Mouse (Mus musculus): Measurements from ENCODE around the gene Pitpnm3. TPM values are rescaled to one million over a fixed set of nuclear protein-coding genes. Genes with fewer than 3 reads are reported as not detected.

Pitpnm3 gene
- polyA plus RNA-seq, 1 experiment from 2014 or later: 8.5 TPM

GRCm38 (mm10) chr11:72125781-72126180 is 9.8 kb downstream of the Pitpnm3 start:
- Histone ChIP-seq H3K4me1 (ENCODE audit: insufficient read depth, low read depth, low read length) (peaks cover 12% of the 10 kb centered on the region), H3K4me2 (replicated peaks; ENCODE audit: low read depth, low read length) (no peak overlapping the region), H3K9ac (replicated peaks; ENCODE audit: low read depth) (no peak overlapping the region), H3K4me3 (ENCODE audit: low read depth, low read length) (no peak overlapping the region), H3K9me3 (ENCODE audit: low read length) (no peaks in the 10 kb centered on the region), H3K36me3 (ENCODE audit: insufficient read depth, low read length) (no peaks in the 10 kb centered on the region), H3K27me3 (replicated peaks; ENCODE audit: insufficient read depth, low read length) (no peaks in the 10 kb centered on the region), H3K27ac (ENCODE audit: low read length) (no peak overlapping the region)
- 55% methylated on average over 3 of the region's 3 CpGs for WGBS
- DNase-seq (ENCODE audit: low spot score): no peak
- ATAC-seq: no peak
- no peak for TF ChIP-seq CTCF (IDR thresholded peaks at IDR 0.05)
- TF ChIP-seq EP300 (IDR thresholded peaks at IDR 0.05): no peak

- Histone ChIP-seq H3K4me3 (ENCODE audit: low read depth, low read length) (no peak overlapping the region), H3K27me3 (replicated peaks; ENCODE audit: insufficient read depth, low read length) (no peaks in the 10 kb centered on the region), H3K4me2 (replicated peaks; ENCODE audit: low read depth, low read length) (no peak overlapping the region), H3K27ac (ENCODE audit: low read length) (peak overlapping the region; percentile 54), H3K9me3 (ENCODE audit: low read length) (no peaks in the 10 kb centered on the region), H3K36me3 (ENCODE audit: insufficient read depth, low read length) (no peaks in the 10 kb centered on the region), H3K9ac (replicated peaks; ENCODE audit: low read depth) (no peak overlapping the region), H3K4me1 (ENCODE audit: insufficient read depth, low read depth, low read length) (peaks cover 2% of the 10 kb centered on the region; the same call in 1 of the 2 replicates)
- WGBS: 64% methylated on average over 4 of the region's 4 CpGs
- TF ChIP-seq EP300 (IDR thresholded peaks at IDR 0.05): no peak
- TF ChIP-seq CTCF (IDR thresholded peaks at IDR 0.05): no peak
- DNase-seq (ENCODE audit: low spot score) (peak; percentile 49), ATAC-seq (peak; percentile 85)
These were observed 12.0 kb downstream of the Pitpnm3 start for GRCm38 (mm10) chr11:72123531-72123930.

GRCm38 (mm10) chr11:72120354-72120753 is 15.2 kb downstream of the Pitpnm3 start:
- ATAC-seq: no peak
- WGBS: 82% methylated on average over 6 of the region's 6 CpGs
- no peak overlapping the region for H3K9ac ChIP-seq (replicated peaks; ENCODE audit: low read depth)
- no peak for DNase-seq (ENCODE audit: low spot score)
- no peaks in the 10 kb centered on the region for H3K9me3 ChIP-seq (ENCODE audit: low read length)
- H3K27me3 ChIP-seq (replicated peaks; ENCODE audit: insufficient read depth, low read length): no peaks in the 10 kb centered on the region
- TF ChIP-seq CTCF (IDR thresholded peaks at IDR 0.05) (no peak), EP300 (IDR thresholded peaks at IDR 0.05) (no peak)
- H3K4me3 ChIP-seq (ENCODE audit: low read depth, low read length): no peak overlapping the region
- no peak overlapping the region for H3K27ac ChIP-seq (ENCODE audit: low read length)
- no peak overlapping the region for H3K4me2 ChIP-seq (replicated peaks; ENCODE audit: low read depth, low read length)
- no peaks in the 10 kb centered on the region for H3K36me3 ChIP-seq (ENCODE audit: insufficient read depth, low read length)
- H3K4me1 ChIP-seq (ENCODE audit: insufficient read depth, low read depth, low read length): no peaks in the 10 kb centered on the region

- Histone ChIP-seq H3K27me3 (replicated peaks; ENCODE audit: insufficient read depth, low read length) (no peaks in the 10 kb centered on the region), H3K36me3 (ENCODE audit: insufficient read depth, low read length) (no peaks in the 10 kb centered on the region), H3K4me3 (ENCODE audit: low read depth, low read length) (no peak overlapping the region), H3K27ac (ENCODE audit: low read length) (no peak overlapping the region), H3K4me1 (ENCODE audit: insufficient read depth, low read depth, low read length) (no peaks in the 10 kb centered on the region), H3K4me2 (replicated peaks; ENCODE audit: low read depth, low read length) (no peak overlapping the region), H3K9ac (replicated peaks; ENCODE audit: low read depth) (no peak overlapping the region), H3K9me3 (ENCODE audit: low read length) (no peaks in the 10 kb centered on the region)
- DNase-seq (ENCODE audit: low spot score) (no peak), ATAC-seq (no peak)
- no peak for TF ChIP-seq CTCF (IDR thresholded peaks at IDR 0.05)
- WGBS: 78% methylated on average over 3 of the region's 3 CpGs
These were observed 16.9 kb downstream of the Pitpnm3 start for GRCm38 (mm10) chr11:72118630-72119029.

DNA sequence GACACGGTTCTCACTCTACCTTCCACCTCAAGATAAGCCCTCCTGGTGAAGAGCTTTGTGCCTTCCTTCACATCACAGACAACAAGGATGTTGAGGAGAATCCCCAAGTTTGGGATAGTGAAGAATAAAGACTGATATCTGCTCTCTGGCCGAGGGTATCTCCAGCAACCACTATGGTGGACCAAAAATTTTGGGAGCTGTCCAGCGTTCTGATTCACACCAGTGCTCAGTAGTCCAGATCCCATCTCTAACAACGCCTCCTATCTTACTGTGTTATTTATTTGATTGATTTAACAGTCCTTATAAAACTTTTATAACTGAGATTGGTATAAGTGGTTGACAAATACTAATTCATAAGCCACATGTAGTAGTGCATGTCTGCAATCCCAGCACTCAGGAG is 22.3 kb downstream of the Pitpnm3 start:
- no peak overlapping the region for H3K4me2 ChIP-seq (replicated peaks; ENCODE audit: low read depth, low read length)
- no peak for DNase-seq (ENCODE audit: low spot score)
- WGBS: 49% methylated on average over 4 of the region's 4 CpGs
- no peaks in the 10 kb centered on the region for H3K4me1 ChIP-seq (ENCODE audit: insufficient read depth, low read depth, low read length)
- no peaks in the 10 kb centered on the region for H3K36me3 ChIP-seq (ENCODE audit: insufficient read depth, low read length)
- ATAC-seq: no peak
- no peaks in the 10 kb centered on the region for H3K9me3 ChIP-seq (ENCODE audit: low read length)
- H3K27ac ChIP-seq (ENCODE audit: low read length): no peak overlapping the region
- no peaks in the 10 kb centered on the region for H3K27me3 ChIP-seq (replicated peaks; ENCODE audit: insufficient read depth, low read length)
- H3K4me3 ChIP-seq (ENCODE audit: low read depth, low read length): no peak overlapping the region
- H3K9ac ChIP-seq (replicated peaks; ENCODE audit: low read depth): no peak overlapping the region
- TF ChIP-seq CTCF (IDR thresholded peaks at IDR 0.05): no peak
- TF ChIP-seq EP300 (IDR thresholded peaks at IDR 0.05): no peak

- WGBS: 31% methylated on average over 3 of the region's 3 CpGs
- ATAC-seq: no peak
- H3K4me3 ChIP-seq (ENCODE audit: low read depth, low read length): no peak overlapping the region
- no peak overlapping the region for H3K9ac ChIP-seq (replicated peaks; ENCODE audit: low read depth)
- DNase-seq (ENCODE audit: low spot score): no peak
- H3K27me3 ChIP-seq (replicated peaks; ENCODE audit: insufficient read depth, low read length): no peaks in the 10 kb centered on the region
- no peaks in the 10 kb centered on the region for H3K36me3 ChIP-seq (ENCODE audit: insufficient read depth, low read length)
- TF ChIP-seq EP300 (IDR thresholded peaks at IDR 0.05) (no peak), CTCF (IDR thresholded peaks at IDR 0.05) (no peak)
- H3K4me2 ChIP-seq (replicated peaks; ENCODE audit: low read depth, low read length): no peak overlapping the region
- no peaks in the 10 kb centered on the region for H3K9me3 ChIP-seq (ENCODE audit: low read length)
- no peaks in the 10 kb centered on the region for H3K4me1 ChIP-seq (ENCODE audit: insufficient read depth, low read depth, low read length)
- H3K27ac ChIP-seq (ENCODE audit: low read length): no peak overlapping the region
These were observed 24.9 kb downstream of the Pitpnm3 start for GRCm38 (mm10) chr11:72110726-72111125.

DNA sequence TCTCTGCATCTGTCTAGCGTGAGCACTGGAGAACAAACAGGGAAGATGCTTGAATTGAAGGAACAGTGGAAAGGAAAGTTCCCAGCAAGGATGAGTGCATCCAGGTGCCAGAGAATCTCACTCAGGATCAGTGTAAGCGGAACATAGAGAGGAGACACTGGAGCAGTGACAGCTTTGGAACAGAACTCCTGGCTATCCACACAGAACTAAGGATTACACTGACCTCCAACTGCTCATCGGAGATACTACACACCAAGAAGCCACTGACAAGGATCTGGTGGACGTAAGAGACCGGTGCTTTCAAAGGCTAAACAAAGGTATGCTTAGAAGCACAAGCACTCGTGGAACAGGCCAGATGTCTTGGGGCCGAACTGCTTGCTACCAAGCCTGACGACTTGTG is 31.4 kb downstream of the Pitpnm3 start:
- no peak overlapping the region for H3K27ac ChIP-seq (ENCODE audit: low read length)
- DNase-seq (ENCODE audit: low spot score) (no peak), ATAC-seq (no peak)
- H3K4me2 ChIP-seq (replicated peaks; ENCODE audit: low read depth, low read length): no peak overlapping the region
- no peak overlapping the region for H3K9ac ChIP-seq (replicated peaks; ENCODE audit: low read depth)
- no peaks in the 10 kb centered on the region for H3K36me3 ChIP-seq (ENCODE audit: insufficient read depth, low read length)
- no peak overlapping the region for H3K4me3 ChIP-seq (ENCODE audit: low read depth, low read length)
- H3K27me3 ChIP-seq (replicated peaks; ENCODE audit: insufficient read depth, low read length): no peaks in the 10 kb centered on the region
- no peak for TF ChIP-seq CTCF (IDR thresholded peaks at IDR 0.05)
- no peak for TF ChIP-seq EP300 (IDR thresholded peaks at IDR 0.05)
- no peaks in the 10 kb centered on the region for H3K4me1 ChIP-seq (ENCODE audit: insufficient read depth, low read depth, low read length)
- H3K9me3 ChIP-seq (ENCODE audit: low read length): no peaks in the 10 kb centered on the region
- 60% methylated on average over 8 of the region's 8 CpGs for WGBS

Measured in lung, postnatal 0 days (tissue).